Mouse (Mus musculus): ENCODE results near the gene Wdr6. TPM values are rescaled to one million over a fixed set of nuclear protein-coding genes. Genes with fewer than 3 reads are reported as not detected.

The Wdr6 gene
- 5.5 and 18.8 TPM in 2 replicates for polyA plus RNA-seq (2012; ENCODE audit: low replicate concordance)

DNA sequence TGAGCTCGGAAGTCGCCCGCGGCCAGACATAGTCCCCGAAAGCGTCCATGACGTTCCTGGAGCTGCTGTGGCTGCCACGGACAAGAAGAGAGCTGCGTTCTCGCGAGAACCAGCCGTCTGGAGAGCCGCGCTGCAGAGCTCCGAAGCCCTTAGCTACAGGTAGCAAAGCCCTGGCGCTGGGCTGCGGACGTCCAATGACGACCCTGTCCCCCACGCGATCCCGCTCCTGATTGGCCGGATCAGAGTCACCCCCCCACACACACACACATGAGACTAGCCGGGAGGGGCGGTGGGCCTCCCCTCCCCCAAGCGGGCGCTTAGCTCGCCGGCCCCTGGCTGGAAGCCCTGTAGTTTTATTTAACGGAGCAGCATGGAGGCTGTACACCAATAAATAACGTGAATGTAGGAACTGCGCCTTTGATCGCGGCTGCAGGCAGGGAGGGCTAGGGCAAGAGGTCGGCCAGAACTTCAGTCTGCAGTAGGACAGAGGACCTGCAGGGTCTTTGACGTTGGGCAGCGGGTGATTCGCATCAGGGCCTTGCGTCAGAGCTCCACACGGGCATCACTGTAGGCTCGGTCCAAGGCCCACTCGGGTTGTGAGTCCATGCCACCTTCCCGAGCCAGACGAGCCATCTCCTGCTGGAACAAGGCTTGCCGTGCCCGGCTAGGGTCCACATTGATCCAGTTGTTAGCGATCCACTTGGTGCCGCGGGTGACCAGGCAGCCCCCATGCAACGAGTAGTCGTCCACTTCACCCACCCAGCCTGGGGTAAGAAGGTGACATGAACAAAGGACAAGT is at the start of gene Wdr6:
Gene Wdr6 (minus strand): TSS at position 195 of the 799 bp plus-strand sequence.

DNA sequence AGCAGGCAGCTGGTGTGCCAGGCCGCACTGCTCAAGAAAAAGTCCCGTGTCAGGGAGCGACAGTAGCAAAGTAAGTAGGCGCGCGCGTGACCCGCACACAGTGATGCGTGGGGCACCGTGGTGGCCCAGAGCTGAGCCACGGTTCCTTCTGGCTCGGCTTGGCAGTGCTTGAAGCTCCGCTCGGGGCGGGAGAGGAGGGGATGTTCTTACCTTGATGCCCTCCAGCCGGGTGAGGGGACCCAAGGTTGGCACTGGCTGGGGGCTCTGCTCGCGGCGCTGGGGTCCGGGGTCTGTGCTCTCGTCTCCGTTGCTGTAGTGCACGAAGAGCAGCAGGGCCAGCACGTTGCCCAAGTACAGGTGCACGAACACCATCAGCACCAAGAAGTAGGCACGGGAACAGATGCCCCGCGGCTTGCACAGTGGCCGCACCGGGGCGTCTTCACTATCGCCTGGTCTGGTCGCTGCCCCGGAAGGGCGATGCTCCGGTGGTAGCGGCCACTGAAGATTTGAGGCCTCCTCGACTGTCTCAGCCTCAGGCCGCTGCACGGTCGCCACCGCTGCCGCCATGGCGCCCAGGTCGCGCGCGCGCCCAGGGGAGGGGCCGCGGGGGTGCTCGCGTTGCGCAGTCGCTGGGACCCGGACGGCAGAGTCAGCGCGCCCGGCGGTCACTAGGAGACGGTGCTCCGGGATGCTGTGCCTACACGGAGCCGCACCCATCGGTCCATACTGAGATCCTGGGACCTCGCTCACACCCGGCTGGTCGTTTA is 18.6 kb upstream of the Wdr6 start, which contains the start of gene P4htm:
Gene P4htm (minus strand): TSS at position 670 of the 767 bp plus-strand sequence.

DNA sequence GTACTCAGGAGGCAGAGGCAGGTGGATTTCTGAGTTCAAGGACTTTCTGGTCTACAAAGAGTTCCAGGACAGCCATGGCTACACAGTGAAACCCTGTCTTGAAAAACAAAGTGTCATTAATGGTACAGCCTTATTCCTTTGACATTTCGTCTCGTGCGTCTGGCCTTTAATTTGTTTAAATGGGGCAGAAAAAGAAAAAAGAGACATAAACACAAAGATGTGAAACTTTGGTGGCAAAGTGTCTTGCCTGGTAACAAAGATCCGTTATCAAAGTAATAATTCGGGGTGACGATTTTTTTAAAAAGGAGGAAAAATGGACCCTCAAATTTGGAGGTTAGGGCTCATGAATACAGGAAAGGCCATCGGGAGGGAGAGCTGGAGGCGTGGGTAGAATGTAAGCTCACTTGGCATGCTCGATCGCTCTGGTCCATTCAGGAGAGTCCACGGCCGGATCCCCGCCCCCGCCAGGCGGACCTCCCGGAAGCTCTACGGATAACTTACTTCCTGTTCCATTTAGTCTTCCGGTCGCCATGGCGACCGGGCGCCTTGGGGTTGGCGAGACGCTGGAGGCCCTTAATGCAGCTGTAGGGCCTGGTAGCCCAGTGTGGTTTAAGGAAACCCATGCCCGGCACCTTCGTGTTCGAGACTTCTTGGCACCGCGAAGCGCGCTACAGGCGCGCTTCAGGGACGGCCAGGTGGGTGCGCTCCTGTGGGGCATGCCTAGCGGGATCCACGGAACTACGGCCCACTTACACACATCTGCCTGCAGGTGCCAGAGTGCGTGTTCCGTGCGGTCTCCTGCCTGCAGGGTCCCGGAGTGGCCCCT is 8.9 kb downstream of the Wdr6 start, which contains the start of gene Dalrd3:
Gene Dalrd3 (plus strand): TSS at position 506 of the 826 bp plus-strand sequence.

DNA sequence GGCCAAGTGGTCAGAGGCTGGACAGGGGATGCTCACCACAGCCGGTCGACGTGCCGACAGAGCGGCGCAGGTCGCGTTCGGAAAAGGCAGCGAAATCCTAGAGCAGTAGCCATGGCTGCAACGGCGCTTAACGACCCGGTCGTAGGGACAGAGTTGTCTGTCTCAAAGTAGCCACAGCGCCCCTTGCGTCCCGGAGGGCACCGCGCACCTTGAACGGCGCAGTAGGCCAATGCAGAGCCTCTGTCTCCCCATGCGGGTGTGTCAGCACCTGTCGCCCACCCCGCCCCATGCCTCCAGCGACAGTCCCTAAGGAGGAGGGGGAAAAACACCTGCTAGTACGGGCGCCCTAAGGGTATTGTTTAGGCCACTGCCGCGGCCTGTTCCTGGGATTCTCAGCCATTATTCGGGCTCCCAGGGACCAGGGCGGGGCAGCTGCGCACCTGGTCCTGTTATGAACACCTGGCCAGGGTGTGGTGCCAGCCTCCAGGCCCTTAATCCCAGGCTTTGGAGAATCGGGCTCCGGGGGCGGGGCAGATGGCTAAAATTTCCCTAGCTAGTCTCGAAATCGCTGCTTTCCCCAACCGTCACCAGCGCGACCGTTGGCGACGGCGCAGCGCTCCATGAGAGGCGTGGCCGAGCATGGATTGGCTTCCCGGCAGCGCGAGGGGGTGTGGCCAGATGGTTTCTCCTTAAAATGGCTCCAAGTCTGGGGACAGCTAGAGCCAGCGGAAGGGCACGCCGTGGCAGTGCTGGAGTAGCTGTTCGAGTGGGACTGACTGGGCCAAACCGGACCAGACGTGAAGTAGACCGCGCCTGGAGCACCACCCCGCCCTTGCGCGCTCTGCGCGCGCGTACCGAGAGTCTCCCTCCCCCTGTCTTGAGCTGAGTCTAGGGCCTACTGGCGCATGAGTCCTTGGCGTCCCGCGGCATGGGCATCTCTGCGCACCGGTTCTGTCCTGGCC is 11.4 kb downstream of the Wdr6 start, which contains the start of gene Ndufaf3:
Gene Ndufaf3 (minus strand): TSS at position 620 of the 962 bp plus-strand sequence.

DNA sequence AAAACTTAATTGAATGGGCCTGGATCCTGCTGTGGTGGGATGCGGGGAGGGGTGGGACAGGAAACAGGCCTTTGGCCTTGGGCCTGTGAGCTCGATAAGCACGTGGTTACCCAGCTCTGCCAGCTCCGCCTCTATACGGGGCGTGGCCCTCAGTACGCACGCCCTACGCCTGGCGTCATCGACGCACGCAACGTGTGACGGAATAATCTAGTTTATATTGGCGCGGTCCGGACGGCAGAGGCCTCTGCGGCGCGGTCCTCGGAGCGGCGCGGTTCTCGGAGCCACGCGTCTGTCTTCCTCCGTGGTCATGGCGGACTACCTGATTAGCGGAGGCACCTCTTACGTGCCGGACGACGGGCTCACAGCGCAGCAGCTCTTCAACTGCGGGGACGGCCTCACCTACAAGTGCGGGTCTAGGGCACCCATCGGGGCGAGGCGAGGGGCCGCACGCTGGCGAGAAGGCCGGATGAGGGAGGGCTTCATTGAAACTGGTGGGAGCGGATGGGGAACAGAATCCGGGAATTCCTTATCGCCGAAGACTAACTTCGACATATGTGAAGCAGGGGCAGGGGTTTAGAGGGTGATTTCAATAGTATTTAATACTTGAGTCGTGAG is 18.2 kb downstream of the Wdr6 start, which contains the start of gene Impdh2:
Gene Impdh2 (plus strand): TSS at position 60 of the 615 bp plus-strand sequence.

Other genes starting within 250 kb of the Wdr6 start
- 197 and 287 TPM in 2 replicates for gene Gpx1, start 239.8 kb downstream of the Wdr6 start, polyA plus RNA-seq (2012; ENCODE audit: low replicate concordance)
- gene Usp4, start 230.9 kb downstream of the Wdr6 start, polyA plus RNA-seq (2012; ENCODE audit: low replicate concordance): 10.2 and 101 TPM in 2 replicates
- gene 1700102P08Rik, start 185.9 kb downstream of the Wdr6 start, polyA plus RNA-seq (2012; ENCODE audit: low replicate concordance): 4.5 and 5.6 TPM in 2 replicates
- 0.08 TPM in 1 of 2 replicates, not detected in the other for gene Ccdc36, start 150.3 kb downstream of the Wdr6 start, polyA plus RNA-seq (2012; ENCODE audit: low replicate concordance)
- gene BC048562, start 142.3 kb downstream of the Wdr6 start, polyA plus RNA-seq (2012; ENCODE audit: low replicate concordance): not detected in 2 replicates
- gene Ccdc71, start 118.2 kb downstream of the Wdr6 start, polyA plus RNA-seq (2012; ENCODE audit: low replicate concordance): 9.8 and 21.0 TPM in 2 replicates
- gene Klhdc8b, start 117.2 kb downstream of the Wdr6 start, polyA plus RNA-seq (2012; ENCODE audit: low replicate concordance): 52.5 and 54.2 TPM in 2 replicates
- 1.3 and 3.0 TPM in 2 replicates for gene Lamb2, start 99.0 kb downstream of the Wdr6 start, polyA plus RNA-seq (2012; ENCODE audit: low replicate concordance)
- 106 and 149 TPM in 2 replicates for gene Usp19, start 88.1 kb downstream of the Wdr6 start, polyA plus RNA-seq (2012; ENCODE audit: low replicate concordance)
- 32.3 and 117 TPM in 2 replicates for gene Qars, start 71.0 kb downstream of the Wdr6 start, polyA plus RNA-seq (2012; ENCODE audit: low replicate concordance)
- 36.4 and 112 TPM in 2 replicates for gene Qrich1, start 61.9 kb downstream of the Wdr6 start, polyA plus RNA-seq (2012; ENCODE audit: low replicate concordance)
- 46.8 and 263 TPM in 2 replicates for gene Impdh2, start 18.5 kb downstream of the Wdr6 start, polyA plus RNA-seq (2012; ENCODE audit: low replicate concordance)
- gene Ndufaf3, start 11.3 kb downstream of the Wdr6 start, polyA plus RNA-seq (2012; ENCODE audit: low replicate concordance): 5.1 and 19.2 TPM in 2 replicates
- 182 and 245 TPM in 2 replicates for gene Dalrd3, start 8.9 kb downstream of the Wdr6 start, polyA plus RNA-seq (2012; ENCODE audit: low replicate concordance)
- 1.8 and 2.9 TPM in 2 replicates for gene P4htm, start 18.9 kb upstream of the Wdr6 start, polyA plus RNA-seq (2012; ENCODE audit: low replicate concordance)
- 99.5 and 180 TPM in 2 replicates for gene Arih2, start 70.6 kb upstream of the Wdr6 start, polyA plus RNA-seq (2012; ENCODE audit: low replicate concordance)
- gene Slc25a20, start 83.3 kb upstream of the Wdr6 start, polyA plus RNA-seq (2012; ENCODE audit: low replicate concordance): 1.6 and 2.5 TPM in 2 replicates
- gene Prkar2a, start 110.6 kb upstream of the Wdr6 start, polyA plus RNA-seq (2012; ENCODE audit: low replicate concordance): 15.9 and 24.3 TPM in 2 replicates
- gene Ip6k2, start 205.1 kb upstream of the Wdr6 start, polyA plus RNA-seq (2012; ENCODE audit: low replicate concordance): 20.1 and 24.8 TPM in 2 replicates
- gene Nckipsd, start 229.6 kb upstream of the Wdr6 start, polyA plus RNA-seq (2012; ENCODE audit: low replicate concordance): 7.7 and 13.2 TPM in 2 replicates
- gene Celsr3, start 247.6 kb upstream of the Wdr6 start, polyA plus RNA-seq (2012; ENCODE audit: low replicate concordance): 0.09 and 0.69 TPM in 2 replicates